In the genomic region with DNA sequence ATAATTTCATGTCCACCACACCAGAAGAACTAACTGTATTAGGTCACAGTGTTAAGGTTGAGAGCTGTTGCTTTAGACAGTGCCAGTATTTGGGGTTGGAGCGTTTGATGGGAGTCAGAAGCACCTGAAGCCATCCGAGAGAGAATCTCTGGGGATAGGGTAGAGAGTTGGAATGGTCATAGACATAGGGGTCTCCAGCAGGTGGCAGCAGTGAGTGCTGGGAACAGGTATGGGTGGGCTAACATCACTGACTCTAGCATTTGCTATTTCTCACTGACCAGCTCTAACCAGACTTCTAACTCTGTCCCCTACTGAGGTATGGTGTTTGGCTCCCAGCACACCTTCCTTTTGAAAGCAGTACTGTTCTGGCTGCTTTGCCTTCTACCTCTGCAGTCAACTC, we compare ENCODE assay signal across 8 mouse cellular contexts.
DNase-seq lines count a peak whose midpoint lies in the region; ATAC-seq lines count a peak whose summit lies in the region.

No protein-coding gene starts in this region.

- no peak overlapping the region for H3K9ac ChIP-seq in forebrain, embryonic 11.5 days (ENCODE audit: low read length)
- H3K9ac ChIP-seq in forebrain, embryonic 12.5 days = no peak overlapping the region
- no peak overlapping the region for H3K9ac ChIP-seq in neural tube, embryonic 15.5 days (replicated peaks)

- H3K27ac ChIP-seq in forebrain, embryonic 11.5 days (ENCODE audit: low read depth, low read length) = no peak overlapping the region
- H3K27ac ChIP-seq in forebrain, embryonic 12.5 days = no peak overlapping the region
- no peak overlapping the region for H3K27ac ChIP-seq in neural tube, embryonic 15.5 days (replicated peaks)

- DNase-seq in forebrain, embryonic 11.5 days (ENCODE audit: low spot score) = peak; percentile 68
- DNase-seq in neural tube, embryonic 10.5 days (ENCODE audit: extremely low spot score, low spot score) = peak; percentile 37
- peak; percentile 55 for DNase-seq in embryo, embryonic 10.5 days (ENCODE audit: low spot score)
- peak; percentile 47 for DNase-seq in mesoderm, embryonic 11.5 days (ENCODE audit: low read depth, low spot score)
- no peak for DNase-seq in frontal cortex, postnatal 10 days (ENCODE audit: low spot score in 2 of 2)
- no peak for DNase-seq in gastrocnemius, postnatal 25 days

- H3K4me2 ChIP-seq in forebrain, embryonic 11.5 days (ENCODE audit: low read depth, low read length, severe bottlenecking) = no peak overlapping the region
- H3K4me2 ChIP-seq in forebrain, embryonic 12.5 days = no peak overlapping the region
- no peak overlapping the region for H3K4me2 ChIP-seq in neural tube, embryonic 15.5 days

- no peaks in the 10 kb centered on the region for H3K9me3 ChIP-seq in forebrain, embryonic 11.5 days (ENCODE audit: control insufficient read depth, low read length)
- no peaks in the 10 kb centered on the region for H3K9me3 ChIP-seq in forebrain, embryonic 12.5 days
- no peaks in the 10 kb centered on the region for H3K9me3 ChIP-seq in neural tube, embryonic 15.5 days (replicated peaks)

- H3K27me3 ChIP-seq in forebrain, embryonic 11.5 days (ENCODE audit: control insufficient read depth, insufficient read depth, low read length) = no peaks in the 10 kb centered on the region
- H3K27me3 ChIP-seq in forebrain, embryonic 12.5 days = 0 out of 2 replicates have a peak, but pooled peaks cover 4% of the 10 kb centered on the region
- no peaks in the 10 kb centered on the region for H3K27me3 ChIP-seq in neural tube, embryonic 15.5 days (replicated peaks)

- WGBS in forebrain, embryonic 11.5 days = 63% methylated on average over 2 of the region's 2 CpGs
- WGBS in forebrain, embryonic 12.5 days = 65% methylated on average over 2 of the region's 2 CpGs
- WGBS in neural tube, embryonic 15.5 days = 54% methylated on average over 2 of the region's 2 CpGs

- no peak overlapping the region for H3K4me3 ChIP-seq in forebrain, embryonic 11.5 days (ENCODE audit: low read depth, low read length)
- no peak overlapping the region for H3K4me3 ChIP-seq in forebrain, embryonic 12.5 days (replicated peaks)
- H3K4me3 ChIP-seq in neural tube, embryonic 15.5 days (replicated peaks) = no peak overlapping the region

- no peaks in the 10 kb centered on the region for H3K4me1 ChIP-seq in forebrain, embryonic 11.5 days (replicated peaks; ENCODE audit: control insufficient read depth, insufficient read depth, low read length)
- no peaks in the 10 kb centered on the region for H3K4me1 ChIP-seq in forebrain, embryonic 12.5 days
- H3K4me1 ChIP-seq in neural tube, embryonic 15.5 days = peaks cover 2% of the 10 kb centered on the region; the same call in 1 of the 2 replicates

- H3K36me3 ChIP-seq in forebrain, embryonic 11.5 days (ENCODE audit: control insufficient read depth, insufficient read depth, low read length) = no peaks in the 10 kb centered on the region
- H3K36me3 ChIP-seq in forebrain, embryonic 12.5 days (replicated peaks) = no peaks in the 10 kb centered on the region
- no peaks in the 10 kb centered on the region for H3K36me3 ChIP-seq in neural tube, embryonic 15.5 days

- 0 out of 2 replicates have a peak, but pooled peaks have one; percentile 61 for ATAC-seq in forebrain, embryonic 11.5 days (replicated peaks; ENCODE audit: low FRiP score)
- ATAC-seq in forebrain, embryonic 12.5 days (ENCODE audit: low FRiP score) = no peak
- ATAC-seq in neural tube, embryonic 15.5 days (ENCODE audit: low FRiP score) = no peak

Comparison
In these comparisons a context has a peak if more than half of its experiments do, and no peak if none do; other contexts are left out.
1. DNase-seq: peak in forebrain, embryonic 11.5 days (single experiment), neural tube, embryonic 10.5 days (single experiment), embryo, embryonic 10.5 days (single experiment) and mesoderm, embryonic 11.5 days (single experiment); none in frontal cortex, postnatal 10 days (0 of 2) and gastrocnemius, postnatal 25 days (single experiment).